Comparison of ENCODE assay signal across 8 mouse cellular contexts in genomic region chr7:141467230-141468030, GRCm38 (mm10). TPM values are rescaled to one million over a fixed set of nuclear protein-coding genes. Genes with fewer than 3 reads are reported as not detected.
DNase-seq lines count a peak whose midpoint lies in the region; ATAC-seq and TF ChIP-seq lines count a peak whose summit lies in the region.

Gene Cd151 (plus strand): TSS chr7:141467392.

- no peak for TF ChIP-seq CTCF in liver, adult 2 months (IDR thresholded peaks at IDR 0.05; ENCODE audit: low read depth, low read length)

- H3K27ac ChIP-seq in embryonic facial prominence, embryonic 12.5 days: peak within 1 kb of the TSS; percentile 82
- peak within 1 kb of the TSS; percentile 46 for H3K27ac ChIP-seq in liver, adult 2 months (replicated peaks; ENCODE audit: insufficient read depth, low read depth, low read length)
- peak within 1 kb of the TSS; percentile 94 for H3K27ac ChIP-seq in stomach, embryonic 16.5 days (ENCODE audit: low read length)

- peaks cover 37% of the 10 kb centered on the region for H3K27me3 ChIP-seq in embryonic facial prominence, embryonic 12.5 days
- no peaks in the 10 kb centered on the region for H3K27me3 ChIP-seq in liver, adult 2 months (ENCODE audit: control insufficient read depth, insufficient read depth, low read length)
- peaks cover 16% of the 10 kb centered on the region; the same call in 1 of the 2 replicates for H3K27me3 ChIP-seq in stomach, embryonic 16.5 days (ENCODE audit: control insufficient read depth, insufficient read depth, low read length)

- ATAC-seq in embryonic facial prominence, embryonic 12.5 days (ENCODE audit: insufficient number of reproducible peaks, insufficient read depth, low FRiP score, low TSS enrichment): peak; percentile 70
- ATAC-seq in monocyte, adult 5-6 weeks (replicated peaks; ENCODE audit: insufficient number of reproducible peaks, low FRiP score, low TSS enrichment, poor library complexity, severe bottlenecking): peak; percentile 28
- ATAC-seq in stomach, embryonic 16.5 days (ENCODE audit: insufficient read depth, low FRiP score): peak; percentile 88

- WGBS in embryonic facial prominence, embryonic 12.5 days: 1% methylated on average over 52 of the region's 52 CpGs
- WGBS in liver, adult 2 months: under 1% methylated on average over 52 of the region's 52 CpGs
- under 1% methylated on average over 52 of the region's 52 CpGs for WGBS in stomach, embryonic 16.5 days

- peaks cover 31% of the 10 kb centered on the region for H3K36me3 ChIP-seq in embryonic facial prominence, embryonic 12.5 days
- H3K36me3 ChIP-seq in liver, adult 2 months (ENCODE audit: control insufficient read depth, insufficient read depth, low read length): peaks cover 6% of the 10 kb centered on the region; the same call in 1 of the 2 replicates
- peaks cover 14% of the 10 kb centered on the region for H3K36me3 ChIP-seq in stomach, embryonic 16.5 days (ENCODE audit: control insufficient read depth, insufficient read depth, low read length)

- peak within 1 kb of the TSS; percentile 66 for H3K4me2 ChIP-seq in embryonic facial prominence, embryonic 12.5 days (replicated peaks)
- H3K4me2 ChIP-seq in stomach, embryonic 16.5 days (ENCODE audit: low read depth, low read length): peak within 1 kb of the TSS; percentile 83

- H3K4me1 ChIP-seq in embryonic facial prominence, embryonic 12.5 days: peaks cover 43% of the 10 kb centered on the region
- peaks cover 15% of the 10 kb centered on the region for H3K4me1 ChIP-seq in liver, adult 2 months (ENCODE audit: control insufficient read depth, insufficient read depth, low read length)
- H3K4me1 ChIP-seq in stomach, embryonic 16.5 days (ENCODE audit: control insufficient read depth, insufficient read depth, low read length): peaks cover 42% of the 10 kb centered on the region

- peak within 1 kb of the TSS; percentile 77 for H3K9ac ChIP-seq in embryonic facial prominence, embryonic 12.5 days
- peak within 1 kb of the TSS; percentile 76 for H3K9ac ChIP-seq in liver, adult 2 months (ENCODE audit: low read depth, low read length)
- peak within 1 kb of the TSS; percentile 90 for H3K9ac ChIP-seq in stomach, embryonic 16.5 days (ENCODE audit: low read length)

- peak within 1 kb of the TSS; percentile 75 for H3K4me3 ChIP-seq in embryonic facial prominence, embryonic 12.5 days
- peak within 1 kb of the TSS; percentile 74 for H3K4me3 ChIP-seq in liver, adult 2 months (ENCODE audit: insufficient read depth, low read depth, low read length)
- H3K4me3 ChIP-seq in stomach, embryonic 16.5 days (replicated peaks; ENCODE audit: low read length): peak within 1 kb of the TSS; percentile 87

- TF ChIP-seq POLR2A in liver, adult 2 months (IDR thresholded peaks at IDR 0.05; ENCODE audit: extremely low read depth, insufficient read depth, low read length): peak; percentile 54

- 0 out of 2 replicates have a peak, but pooled peaks cover 6% of the 10 kb centered on the region for H3K79me2 ChIP-seq in liver, adult 2 months (ENCODE audit: control insufficient read depth, insufficient read depth, low read length)

- peak; percentile 94 for DNase-seq in 3134 (ENCODE audit: extremely low read depth, insufficient read length, low spot score)
- peak; percentile 88 to 93 for DNase-seq in adrenal gland, adult 18-20 months (ENCODE audit: low spot score in 2 of 2)
- DNase-seq in heart, adult 9 months (ENCODE audit: low spot score in 2 of 2): peak; percentile 89 to 92
- DNase-seq in kidney, adult 9 months: peak; percentile 94
- peak; percentile 64 for DNase-seq in liver, adult 2 months (ENCODE audit: extremely low read depth, low read depth, low spot score)

- no peaks in the 10 kb centered on the region for H3K9me3 ChIP-seq in embryonic facial prominence, embryonic 12.5 days
- H3K9me3 ChIP-seq in stomach, embryonic 16.5 days (replicated peaks; ENCODE audit: control insufficient read depth, low read length): no peaks in the 10 kb centered on the region

RNA-seq across cellular contexts. Expression of gene Cd151, which starts in this region (rescaled TPM):
- 100 to 1,000 TPM; 317 to 379 TPM for total RNA-seq in adrenal gland, adult 18-20 months (2021)
- 17.0 and 19.6 TPM in 2 replicates for polyA plus RNA-seq in embryonic facial prominence, embryonic 12.5 days (2016; fragmentation: Nextera tagmentation; extraction: Ambion mirVana)
- total RNA-seq in liver, adult 2 months (2014; rRNA removed): 51.9 and 52.7 TPM in 2 replicates
- polyA plus RNA-seq in liver, adult 2 months (2012; rRNA removed): 92.8 and 103 TPM in 2 replicates
- 17.8 to 40.8 TPM (median 20.7 TPM) in 3 replicates for total RNA-seq in monocyte, adult 5-6 weeks (2017)
- 39.1 and 40.3 TPM in 2 replicates for polyA plus RNA-seq in stomach, embryonic 16.5 days (2015; fragmentation: Nextera tagmentation; extraction: Ambion mirVana)

Comparison
In these comparisons a context has a peak if more than half of its experiments do, and no peak if none do; other contexts are left out.
1. Peak in every context shown above with its lines: DNase-seq, ATAC-seq, H3K4me3 ChIP-seq and H3K27ac ChIP-seq.
2. ATAC-seq: peak in every context shown above with its lines; median percentile 88 in stomach, embryonic 16.5 days; 70 in embryonic facial prominence, embryonic 12.5 days; 28 in monocyte, adult 5-6 weeks.